Mouse (Mus musculus): Measurements from ENCODE around the gene Znfx1. TPM values are rescaled to one million over a fixed set of nuclear protein-coding genes. Genes with fewer than 3 reads are reported as not detected.
A peak's percentile ranks its signal among the peaks of the same experiment; 100 is the strongest.

Gene Znfx1
- polyA plus RNA-seq, 1 experiment = 23.3 TPM

- TF ChIP-seq POLR2A (IDR thresholded peaks at IDR 0.05; ENCODE audit: insufficient read length, low read depth) = no peak
- TF ChIP-seq MYOG (IDR thresholded peaks at IDR 0.05; ENCODE audit: control insufficient read depth in 1 of 3, insufficient read depth in 1 of 3, insufficient read length in 2 of 3, low read depth in 2 of 3) = peak in 2 of 3 experiments; percentile 51 to 56
- peak in 2 of 3 experiments; percentile 40 to 66 for TF ChIP-seq MYOD1 (IDR thresholded peaks at IDR 0.05; ENCODE audit: control insufficient read depth in 1 of 3, insufficient read length in 2 of 3, low read depth in 2 of 3)
- H3K4me2 ChIP-seq (ENCODE audit: low read depth) = no peak overlapping the region
- H3K4me3 ChIP-seq = no peak overlapping the region
- no peaks in the 10 kb centered on the region for H3K79me2 ChIP-seq (ENCODE audit: control insufficient read depth, insufficient read depth)
- H3K36me3 ChIP-seq (ENCODE audit: control insufficient read depth, insufficient read depth) = no peaks in the 10 kb centered on the region
- H3K27me3 ChIP-seq (ENCODE audit: control insufficient read depth, insufficient read depth, insufficient read length) = no peaks in the 10 kb centered on the region
- H3ac ChIP-seq (ENCODE audit: control insufficient read depth, insufficient read length) = no peak overlapping the region
Observed at GRCm38 (mm10) chr2:167094688-167095087, 31.9 kb upstream of the Znfx1 start.

DNA sequence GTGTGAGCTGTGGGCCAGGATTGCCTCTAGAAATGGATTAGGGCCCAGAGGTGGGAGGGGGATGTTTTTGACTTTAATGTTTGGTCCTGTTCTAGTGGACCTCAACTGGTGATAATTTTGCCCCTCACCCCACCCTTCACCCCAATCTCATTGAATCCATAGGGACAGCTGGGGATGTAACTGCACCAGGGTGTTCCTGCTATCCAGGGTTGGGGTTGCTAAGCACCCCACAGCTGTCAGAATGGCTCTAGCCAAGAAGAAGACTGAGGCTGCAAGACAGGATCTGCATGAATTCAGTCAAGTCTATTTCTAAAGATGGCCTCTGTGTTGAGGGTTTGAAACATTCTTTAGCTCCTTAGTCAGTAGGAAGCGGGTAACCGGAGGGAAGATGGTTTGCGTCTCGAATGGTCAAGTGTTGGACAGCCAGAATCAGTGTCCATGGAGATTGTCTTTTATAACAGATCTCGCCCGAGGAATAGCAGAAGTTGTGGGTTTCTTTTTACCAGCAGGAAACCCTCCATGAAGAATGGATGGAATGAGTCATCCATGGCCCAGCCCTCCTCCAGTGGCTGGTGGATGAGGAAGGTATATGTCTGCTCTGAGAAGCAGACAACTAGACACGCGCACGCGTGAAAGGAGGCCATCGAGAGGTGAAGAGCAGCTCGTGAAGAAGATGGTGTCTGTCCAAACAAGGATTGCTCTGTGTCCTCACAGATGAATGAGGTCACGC, 30.5 kb upstream of the Znfx1 start:
- H3K4me2 ChIP-seq (ENCODE audit: low read depth) = peak overlapping the region; percentile 58
- no peak overlapping the region for H3K4me3 ChIP-seq
- no peaks in the 10 kb centered on the region for H3K79me2 ChIP-seq (ENCODE audit: control insufficient read depth, insufficient read depth)
- H3K27me3 ChIP-seq (ENCODE audit: control insufficient read depth, insufficient read depth, insufficient read length) = no peaks in the 10 kb centered on the region
- TF ChIP-seq MYOD1 (IDR thresholded peaks at IDR 0.05; ENCODE audit: control insufficient read depth in 1 of 3, insufficient read length in 2 of 3, low read depth in 2 of 3) (peak; percentile 32 to 74 (median 68)), MYOG (IDR thresholded peaks at IDR 0.05; ENCODE audit: control insufficient read depth in 1 of 3, insufficient read depth in 1 of 3, insufficient read length in 2 of 3, low read depth in 2 of 3) (peak in 1 of 3 experiments; percentile 63), TCF12 (IDR thresholded peaks at IDR 0.05; ENCODE audit: insufficient read depth, poor library complexity, severe bottlenecking) (no peak)
- no peaks in the 10 kb centered on the region for H3K36me3 ChIP-seq (ENCODE audit: control insufficient read depth, insufficient read depth)
- no peak overlapping the region for H3ac ChIP-seq (ENCODE audit: control insufficient read depth, insufficient read length)

- H3K79me2 ChIP-seq (ENCODE audit: control insufficient read depth, insufficient read depth) = no peaks in the 10 kb centered on the region
- no peak overlapping the region for H3K4me3 ChIP-seq
- TF ChIP-seq REST (IDR thresholded peaks at IDR 0.05; ENCODE audit: insufficient read depth, insufficient read length) (no peak), MYOG (IDR thresholded peaks at IDR 0.05; ENCODE audit: control insufficient read depth in 1 of 3, insufficient read depth in 1 of 3, insufficient read length in 2 of 3, low read depth in 2 of 3) (no peak), TCF3 (IDR thresholded peaks at IDR 0.05; ENCODE audit: insufficient read length, low read depth) (no peak), TCF12 (IDR thresholded peaks at IDR 0.05; ENCODE audit: insufficient read depth, poor library complexity, severe bottlenecking) (no peak), MAX (IDR thresholded peaks at IDR 0.05; ENCODE audit: low read depth) (no peak), POLR2AphosphoS2 (IDR thresholded peaks at IDR 0.05; ENCODE audit: insufficient read length, low read depth) (no peak), USF1 (IDR thresholded peaks at IDR 0.05; ENCODE audit: low read depth) (no peak), CEBPB (IDR thresholded peaks at IDR 0.05; ENCODE audit: insufficient read depth, poor library complexity, severe bottlenecking) (no peak), POLR2A (IDR thresholded peaks at IDR 0.05; ENCODE audit: insufficient read length, low read depth) (no peak)
- H3K27me3 ChIP-seq (ENCODE audit: control insufficient read depth, insufficient read depth, insufficient read length) = no peaks in the 10 kb centered on the region
- no peak overlapping the region for H3K4me2 ChIP-seq (ENCODE audit: low read depth)
- no peak overlapping the region for H3ac ChIP-seq (ENCODE audit: control insufficient read depth, insufficient read length)
- H3K36me3 ChIP-seq (ENCODE audit: control insufficient read depth, insufficient read depth) = no peaks in the 10 kb centered on the region
Observed at GRCm38 (mm10) chr2:167090271-167090670, 27.5 kb upstream of the Znfx1 start.

GRCm38 (mm10) chr2:167086836-167087235, 24.0 kb upstream of the Znfx1 start:
- Histone ChIP-seq H3K79me2 (ENCODE audit: control insufficient read depth, insufficient read depth) (no peaks in the 10 kb centered on the region), H3K4me2 (ENCODE audit: low read depth) (no peak overlapping the region), H3ac (ENCODE audit: control insufficient read depth, insufficient read length) (no peak overlapping the region), H3K36me3 (ENCODE audit: control insufficient read depth, insufficient read depth) (no peaks in the 10 kb centered on the region), H3K27me3 (ENCODE audit: control insufficient read depth, insufficient read depth, insufficient read length) (no peaks in the 10 kb centered on the region), H3K4me3 (no peak overlapping the region)
- no peak for TF ChIP-seq MYOD1 (IDR thresholded peaks at IDR 0.05; ENCODE audit: control insufficient read depth in 1 of 3, insufficient read length in 2 of 3, low read depth in 2 of 3)
- TF ChIP-seq USF1 (IDR thresholded peaks at IDR 0.05; ENCODE audit: low read depth) = no peak
- no peak for TF ChIP-seq POLR2A (IDR thresholded peaks at IDR 0.05; ENCODE audit: insufficient read length, low read depth)
- TF ChIP-seq REST (IDR thresholded peaks at IDR 0.05; ENCODE audit: insufficient read depth, insufficient read length) = no peak
- TF ChIP-seq E2F4 (IDR thresholded peaks at IDR 0.05; ENCODE audit: insufficient read depth) = no peak
- no peak for TF ChIP-seq TCF12 (IDR thresholded peaks at IDR 0.05; ENCODE audit: insufficient read depth, poor library complexity, severe bottlenecking)
- no peak for TF ChIP-seq SRF (IDR thresholded peaks at IDR 0.05; ENCODE audit: control insufficient read depth, insufficient read length, low read depth)
- TF ChIP-seq MAX (IDR thresholded peaks at IDR 0.05; ENCODE audit: low read depth) = no peak
- no peak for TF ChIP-seq MYOG (IDR thresholded peaks at IDR 0.05; ENCODE audit: control insufficient read depth in 1 of 3, insufficient read depth in 1 of 3, insufficient read length in 2 of 3, low read depth in 2 of 3)

DNA sequence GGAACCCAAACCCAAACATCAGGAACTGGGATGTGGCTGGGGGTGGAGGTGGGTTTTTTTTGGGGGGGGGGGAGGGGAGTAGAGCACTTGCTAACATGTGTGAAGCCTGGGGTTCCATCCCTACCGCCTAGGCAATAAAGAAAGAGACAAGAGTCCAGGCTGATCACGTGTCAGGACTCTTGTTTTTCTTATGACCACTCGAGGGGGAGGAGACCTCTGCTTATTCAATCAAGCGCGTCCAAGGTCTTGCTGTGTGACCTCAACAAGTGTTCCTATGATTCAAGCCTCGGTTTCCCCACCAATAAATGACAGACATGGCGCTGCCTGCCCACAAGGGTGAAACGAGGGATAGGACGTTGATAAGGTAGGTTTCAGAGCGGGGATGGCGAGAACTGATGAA, 23.3 kb upstream of the Znfx1 start:
- Histone ChIP-seq H3K4me2 (ENCODE audit: low read depth) (no peak overlapping the region), H3K79me2 (ENCODE audit: control insufficient read depth, insufficient read depth) (no peaks in the 10 kb centered on the region), H3K36me3 (ENCODE audit: control insufficient read depth, insufficient read depth) (no peaks in the 10 kb centered on the region), H3K27me3 (ENCODE audit: control insufficient read depth, insufficient read depth, insufficient read length) (no peaks in the 10 kb centered on the region), H3ac (ENCODE audit: control insufficient read depth, insufficient read length) (no peak overlapping the region), H3K4me3 (no peak overlapping the region)
- no peak for TF ChIP-seq POLR2A (IDR thresholded peaks at IDR 0.05; ENCODE audit: insufficient read length, low read depth)
- no peak for TF ChIP-seq CEBPB (IDR thresholded peaks at IDR 0.05; ENCODE audit: insufficient read depth, poor library complexity, severe bottlenecking)
- no peak for TF ChIP-seq TCF3 (IDR thresholded peaks at IDR 0.05; ENCODE audit: insufficient read length, low read depth)
- TF ChIP-seq MYOD1 (IDR thresholded peaks at IDR 0.05; ENCODE audit: control insufficient read depth in 1 of 3, insufficient read length in 2 of 3, low read depth in 2 of 3) = no peak
- no peak for TF ChIP-seq MAX (IDR thresholded peaks at IDR 0.05; ENCODE audit: low read depth)
- TF ChIP-seq E2F4 (IDR thresholded peaks at IDR 0.05; ENCODE audit: insufficient read depth) = no peak
- TF ChIP-seq TCF12 (IDR thresholded peaks at IDR 0.05; ENCODE audit: insufficient read depth, poor library complexity, severe bottlenecking) = no peak
- no peak for TF ChIP-seq USF1 (IDR thresholded peaks at IDR 0.05; ENCODE audit: low read depth)
- no peak for TF ChIP-seq POLR2AphosphoS2 (IDR thresholded peaks at IDR 0.05; ENCODE audit: insufficient read length, low read depth)

Data from myocyte (in vitro differentiated cells).